Mouse (Mus musculus): ENCODE data around the gene Ebf3. TPM values are rescaled to one million over a fixed set of nuclear protein-coding genes. Genes with fewer than 3 reads are reported as not detected.
A peak's percentile ranks its signal among the peaks of the same experiment; 100 is the strongest.

Gene Ebf3
- polyA plus RNA-seq, 1 experiment = 1.9 TPM

DNA sequence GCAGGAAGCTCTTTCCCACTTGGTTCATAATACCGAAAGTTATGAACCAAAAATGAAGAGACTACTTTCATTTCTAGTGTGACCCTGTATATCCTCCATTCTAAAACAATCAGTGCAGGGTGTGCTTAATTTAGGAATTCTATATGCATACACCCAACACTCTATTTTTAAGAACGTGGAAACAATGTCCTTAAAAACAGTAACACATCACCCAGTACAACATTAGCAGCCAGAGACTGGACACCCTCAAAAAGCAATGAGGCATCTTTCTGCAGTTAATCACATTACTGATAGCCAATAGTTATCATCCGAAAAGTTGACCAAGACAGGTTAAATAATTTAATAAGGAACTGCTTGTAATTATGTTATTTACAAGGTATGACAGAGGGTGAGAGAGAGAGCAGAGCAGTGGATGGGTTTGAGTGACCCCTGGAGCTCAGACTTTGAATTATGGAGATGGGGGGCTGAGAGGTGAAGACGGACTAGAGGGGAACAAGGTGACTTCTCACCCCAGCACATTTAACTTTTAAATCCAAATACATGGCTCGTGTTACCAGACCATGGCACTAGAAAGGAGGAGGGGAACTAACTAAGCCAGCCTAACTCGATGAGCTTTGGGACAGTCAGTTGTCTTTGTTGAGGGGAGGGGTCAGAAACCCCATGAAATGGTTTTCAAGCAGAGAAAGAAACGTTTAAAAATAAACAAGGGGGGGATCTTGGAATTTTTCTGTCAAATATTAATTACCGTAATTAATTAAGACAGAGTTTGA is 2.7 kb downstream of the Ebf3 start:
- H3K27me3 ChIP-seq (ENCODE audit: control insufficient read depth, insufficient read depth, insufficient read length) = no peaks in the 10 kb centered on the region
- H3K79me2 ChIP-seq (ENCODE audit: control insufficient read depth, insufficient read depth) = peaks cover 18% of the 10 kb centered on the region
- H3ac ChIP-seq (ENCODE audit: control insufficient read depth, insufficient read length) = no peak overlapping the region
- TF ChIP-seq POLR2A (IDR thresholded peaks at IDR 0.05; ENCODE audit: insufficient read length, low read depth) = no peak
- no peak for TF ChIP-seq MYOD1 (IDR thresholded peaks at IDR 0.05; ENCODE audit: control insufficient read depth in 1 of 3, insufficient read length in 2 of 3, low read depth in 2 of 3)
- TF ChIP-seq TCF3 (IDR thresholded peaks at IDR 0.05; ENCODE audit: insufficient read length, low read depth) = no peak
- TF ChIP-seq TCF12 (IDR thresholded peaks at IDR 0.05; ENCODE audit: insufficient read depth, poor library complexity, severe bottlenecking) = no peak
- TF ChIP-seq MAX (IDR thresholded peaks at IDR 0.05; ENCODE audit: low read depth) = no peak
- no peak for TF ChIP-seq CEBPB (IDR thresholded peaks at IDR 0.05; ENCODE audit: insufficient read depth, poor library complexity, severe bottlenecking)
- TF ChIP-seq MYOG (IDR thresholded peaks at IDR 0.05; ENCODE audit: control insufficient read depth in 1 of 3, insufficient read depth in 1 of 3, insufficient read length in 2 of 3, low read depth in 2 of 3) = no peak
- no peak for TF ChIP-seq SRF (IDR thresholded peaks at IDR 0.05; ENCODE audit: control insufficient read depth, insufficient read length, low read depth)
- no peak for TF ChIP-seq REST (IDR thresholded peaks at IDR 0.05; ENCODE audit: insufficient read depth, insufficient read length)
- no peak for TF ChIP-seq USF1 (IDR thresholded peaks at IDR 0.05; ENCODE audit: low read depth)
- TF ChIP-seq POLR2AphosphoS2 (IDR thresholded peaks at IDR 0.05; ENCODE audit: insufficient read length, low read depth) = no peak
- no peak for TF ChIP-seq E2F4 (IDR thresholded peaks at IDR 0.05; ENCODE audit: insufficient read depth)
- peak overlapping the region; percentile 95 for H3K4me2 ChIP-seq (ENCODE audit: low read depth)
- peak overlapping the region; percentile 42 for H3K4me3 ChIP-seq
- no peaks in the 10 kb centered on the region for H3K36me3 ChIP-seq (ENCODE audit: control insufficient read depth, insufficient read depth)

DNA sequence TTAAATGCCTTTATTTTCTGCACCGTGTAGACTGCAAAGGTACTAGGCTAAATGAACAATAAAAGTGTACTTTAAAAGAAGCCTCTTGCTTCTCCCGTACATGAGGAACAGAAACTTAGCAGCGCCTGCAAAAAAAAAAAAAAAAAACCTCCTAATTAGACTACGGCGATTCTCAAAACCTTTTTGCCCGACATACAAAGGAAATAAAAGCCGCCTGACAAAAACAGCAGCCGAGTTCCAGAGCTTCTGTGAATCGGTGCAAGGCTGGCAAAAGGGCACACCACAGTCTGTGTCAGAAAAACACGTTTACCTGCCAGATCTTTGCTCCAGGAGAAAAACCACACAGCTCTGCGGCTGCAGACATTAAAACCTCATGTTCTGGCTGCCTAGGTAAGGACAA is 3.4 kb downstream of the Ebf3 start:
- Histone ChIP-seq H3ac (ENCODE audit: control insufficient read depth, insufficient read length) (peak overlapping the region; percentile 31), H3K79me2 (ENCODE audit: control insufficient read depth, insufficient read depth) (peaks cover 18% of the 10 kb centered on the region), H3K4me3 (peak overlapping the region; percentile 42), H3K4me2 (ENCODE audit: low read depth) (peak overlapping the region; percentile 95), H3K36me3 (ENCODE audit: control insufficient read depth, insufficient read depth) (no peaks in the 10 kb centered on the region), H3K27me3 (ENCODE audit: control insufficient read depth, insufficient read depth, insufficient read length) (no peaks in the 10 kb centered on the region)
- TF ChIP-seq USF1 (IDR thresholded peaks at IDR 0.05; ENCODE audit: low read depth) (no peak), E2F4 (IDR thresholded peaks at IDR 0.05; ENCODE audit: insufficient read depth) (no peak), SRF (IDR thresholded peaks at IDR 0.05; ENCODE audit: control insufficient read depth, insufficient read length, low read depth) (no peak), MAX (IDR thresholded peaks at IDR 0.05; ENCODE audit: low read depth) (no peak), POLR2AphosphoS2 (IDR thresholded peaks at IDR 0.05; ENCODE audit: insufficient read length, low read depth) (no peak), MYOD1 (IDR thresholded peaks at IDR 0.05; ENCODE audit: control insufficient read depth in 1 of 3, insufficient read length in 2 of 3, low read depth in 2 of 3) (no peak), TCF3 (IDR thresholded peaks at IDR 0.05; ENCODE audit: insufficient read length, low read depth) (no peak), REST (IDR thresholded peaks at IDR 0.05; ENCODE audit: insufficient read depth, insufficient read length) (no peak), POLR2A (IDR thresholded peaks at IDR 0.05; ENCODE audit: insufficient read length, low read depth) (no peak), TCF12 (IDR thresholded peaks at IDR 0.05; ENCODE audit: insufficient read depth, poor library complexity, severe bottlenecking) (no peak), MYOG (IDR thresholded peaks at IDR 0.05; ENCODE audit: control insufficient read depth in 1 of 3, insufficient read depth in 1 of 3, insufficient read length in 2 of 3, low read depth in 2 of 3) (no peak), CEBPB (IDR thresholded peaks at IDR 0.05; ENCODE audit: insufficient read depth, poor library complexity, severe bottlenecking) (no peak)

DNA sequence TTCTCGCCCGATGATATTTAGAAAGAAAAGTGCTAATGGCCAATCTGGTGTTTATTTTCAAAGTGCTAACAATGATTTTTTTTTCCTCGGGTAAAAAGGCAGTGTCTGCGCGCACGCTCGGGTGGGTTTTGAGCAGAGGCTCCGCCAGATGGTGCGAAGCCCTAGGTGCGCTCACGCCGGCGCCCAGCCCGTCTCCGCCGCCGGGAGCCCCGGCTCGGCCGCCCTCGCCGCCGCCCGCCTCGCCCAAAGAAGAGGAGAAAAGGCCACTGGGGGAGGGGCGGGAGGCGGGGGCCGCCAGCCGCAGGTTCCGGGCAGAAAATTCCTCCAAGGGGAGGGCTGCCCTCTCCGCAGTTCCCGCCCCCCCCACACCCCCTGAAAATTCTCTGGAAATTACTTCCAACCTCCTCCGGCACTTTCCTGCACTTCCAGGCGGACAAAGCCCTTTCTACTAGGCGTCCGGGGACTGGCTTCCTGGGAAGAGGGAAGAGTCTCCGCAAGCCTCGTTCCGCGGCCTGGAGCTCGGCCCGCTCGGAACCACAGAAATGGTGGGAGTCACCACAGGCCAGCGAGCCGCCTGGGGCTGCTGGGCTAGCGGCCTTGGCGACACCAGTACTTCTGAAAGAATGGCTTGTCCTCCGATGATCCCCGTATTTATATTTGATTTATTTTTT is 4.0 kb downstream of the Ebf3 start:
- Histone ChIP-seq H3K4me3 (peak overlapping the region; percentile 42), H3ac (ENCODE audit: control insufficient read depth, insufficient read length) (peak overlapping the region; percentile 31), H3K79me2 (ENCODE audit: control insufficient read depth, insufficient read depth) (peaks cover 18% of the 10 kb centered on the region), H3K36me3 (ENCODE audit: control insufficient read depth, insufficient read depth) (no peaks in the 10 kb centered on the region), H3K4me2 (ENCODE audit: low read depth) (peak overlapping the region; percentile 95), H3K27me3 (ENCODE audit: control insufficient read depth, insufficient read depth, insufficient read length) (no peaks in the 10 kb centered on the region)
- TF ChIP-seq POLR2AphosphoS2 (IDR thresholded peaks at IDR 0.05; ENCODE audit: insufficient read length, low read depth) (no peak), TCF3 (IDR thresholded peaks at IDR 0.05; ENCODE audit: insufficient read length, low read depth) (no peak), USF1 (IDR thresholded peaks at IDR 0.05; ENCODE audit: low read depth) (no peak), MYOD1 (IDR thresholded peaks at IDR 0.05; ENCODE audit: control insufficient read depth in 1 of 3, insufficient read length in 2 of 3, low read depth in 2 of 3) (no peak), REST (IDR thresholded peaks at IDR 0.05; ENCODE audit: insufficient read depth, insufficient read length) (no peak), MYOG (IDR thresholded peaks at IDR 0.05; ENCODE audit: control insufficient read depth in 1 of 3, insufficient read depth in 1 of 3, insufficient read length in 2 of 3, low read depth in 2 of 3) (peak in 1 of 3 experiments; percentile 6), E2F4 (IDR thresholded peaks at IDR 0.05; ENCODE audit: insufficient read depth) (no peak), SRF (IDR thresholded peaks at IDR 0.05; ENCODE audit: control insufficient read depth, insufficient read length, low read depth) (no peak), MAX (IDR thresholded peaks at IDR 0.05; ENCODE audit: low read depth) (no peak), POLR2A (IDR thresholded peaks at IDR 0.05; ENCODE audit: insufficient read length, low read depth) (peak; percentile 24), CEBPB (IDR thresholded peaks at IDR 0.05; ENCODE audit: insufficient read depth, poor library complexity, severe bottlenecking) (no peak), TCF12 (IDR thresholded peaks at IDR 0.05; ENCODE audit: insufficient read depth, poor library complexity, severe bottlenecking) (no peak)

Measured in myocyte (in vitro differentiated cells).